Mouse (Mus musculus): ENCODE measurements around the gene Mrm2. TPM values are rescaled to one million over a fixed set of nuclear protein-coding genes. Genes with fewer than 3 reads are reported as not detected.

The Mrm2 gene
- polyA plus RNA-seq, 1 experiment, result 17.7 TPM

- Histone ChIP-seq H3K4me3 (replicated peaks; ENCODE audit: insufficient read depth, low read depth, low read length) (no peak overlapping the region), H3K4me1 (ENCODE audit: control insufficient read depth, insufficient read depth, low read length) (no peaks in the 10 kb centered on the region), H3K27ac (ENCODE audit: insufficient read depth, low read length) (no peak overlapping the region), H3K27me3 (ENCODE audit: control insufficient read depth, insufficient read depth, low read length) (no peaks in the 10 kb centered on the region)
- no peak for TF ChIP-seq POLR2A (IDR thresholded peaks at IDR 0.05; ENCODE audit: borderline replicate concordance, insufficient read depth, low read length)
- no peak for TF ChIP-seq CTCF (IDR thresholded peaks at IDR 0.05; ENCODE audit: borderline replicate concordance, insufficient read depth, low read depth, low read length)
- no peak for DNase-seq
- 70% methylated on average over 3 of the region's 3 CpGs for WGBS
Measured at GRCm38 (mm10) chr5:140316716-140317115, 15.0 kb downstream of the Mrm2 start.

GRCm38 (mm10) chr5:140307602-140308001 is 24.1 kb downstream of the Mrm2 start:
- Histone ChIP-seq H3K4me3 (replicated peaks; ENCODE audit: insufficient read depth, low read depth, low read length) (no peak overlapping the region), H3K27me3 (ENCODE audit: control insufficient read depth, insufficient read depth, low read length) (no peaks in the 10 kb centered on the region), H3K4me1 (ENCODE audit: control insufficient read depth, insufficient read depth, low read length) (no peaks in the 10 kb centered on the region), H3K27ac (ENCODE audit: insufficient read depth, low read length) (no peak overlapping the region)
- 79% methylated on average over 14 of the region's 14 CpGs for WGBS
- DNase-seq, result no peak
- no peak for TF ChIP-seq POLR2A (IDR thresholded peaks at IDR 0.05; ENCODE audit: borderline replicate concordance, insufficient read depth, low read length)
- TF ChIP-seq CTCF (IDR thresholded peaks at IDR 0.05; ENCODE audit: borderline replicate concordance, insufficient read depth, low read depth, low read length), result no peak

DNA sequence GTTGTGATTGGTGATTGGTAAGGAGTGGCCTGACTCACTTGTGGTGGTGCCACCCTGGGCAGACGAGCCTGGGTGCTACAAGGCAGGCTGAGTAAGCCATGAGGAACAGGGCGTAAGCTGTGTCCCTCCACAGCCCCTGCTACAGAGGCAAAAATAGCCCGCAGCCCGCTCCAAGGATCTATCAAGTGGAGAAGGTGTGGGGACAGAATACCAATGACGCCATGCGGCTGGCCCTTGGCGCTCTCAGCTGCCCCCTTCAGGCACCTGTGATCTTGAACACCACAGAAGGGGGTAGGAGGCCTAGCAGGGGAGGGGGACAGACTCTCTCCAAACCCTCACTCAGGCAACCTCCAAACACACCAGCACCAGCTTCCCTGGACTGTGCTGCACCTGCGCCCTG is 25.7 kb downstream of the Mrm2 start:
- no peaks in the 10 kb centered on the region for H3K4me1 ChIP-seq (ENCODE audit: control insufficient read depth, insufficient read depth, low read length)
- TF ChIP-seq POLR2A (IDR thresholded peaks at IDR 0.05; ENCODE audit: borderline replicate concordance, insufficient read depth, low read length) (no peak), CTCF (IDR thresholded peaks at IDR 0.05; ENCODE audit: borderline replicate concordance, insufficient read depth, low read depth, low read length) (no peak)
- no peak overlapping the region for H3K27ac ChIP-seq (ENCODE audit: insufficient read depth, low read length)
- no peak for DNase-seq
- H3K27me3 ChIP-seq (ENCODE audit: control insufficient read depth, insufficient read depth, low read length), result no peaks in the 10 kb centered on the region
- no peak overlapping the region for H3K4me3 ChIP-seq (replicated peaks; ENCODE audit: insufficient read depth, low read depth, low read length)
- WGBS, result 84% methylated on average over 8 of the region's 8 CpGs

- 77% methylated on average over 3 of the region's 4 CpGs for WGBS
- TF ChIP-seq CTCF (IDR thresholded peaks at IDR 0.05; ENCODE audit: borderline replicate concordance, insufficient read depth, low read depth, low read length) (no peak), POLR2A (IDR thresholded peaks at IDR 0.05; ENCODE audit: borderline replicate concordance, insufficient read depth, low read length) (no peak)
- no peak for DNase-seq
- Histone ChIP-seq H3K4me3 (replicated peaks; ENCODE audit: insufficient read depth, low read depth, low read length) (no peak overlapping the region), H3K27ac (ENCODE audit: insufficient read depth, low read length) (no peak overlapping the region), H3K4me1 (ENCODE audit: control insufficient read depth, insufficient read depth, low read length) (no peaks in the 10 kb centered on the region), H3K27me3 (ENCODE audit: control insufficient read depth, insufficient read depth, low read length) (no peaks in the 10 kb centered on the region)
Measured at GRCm38 (mm10) chr5:140298291-140298690, 33.4 kb downstream of the Mrm2 start.

DNA sequence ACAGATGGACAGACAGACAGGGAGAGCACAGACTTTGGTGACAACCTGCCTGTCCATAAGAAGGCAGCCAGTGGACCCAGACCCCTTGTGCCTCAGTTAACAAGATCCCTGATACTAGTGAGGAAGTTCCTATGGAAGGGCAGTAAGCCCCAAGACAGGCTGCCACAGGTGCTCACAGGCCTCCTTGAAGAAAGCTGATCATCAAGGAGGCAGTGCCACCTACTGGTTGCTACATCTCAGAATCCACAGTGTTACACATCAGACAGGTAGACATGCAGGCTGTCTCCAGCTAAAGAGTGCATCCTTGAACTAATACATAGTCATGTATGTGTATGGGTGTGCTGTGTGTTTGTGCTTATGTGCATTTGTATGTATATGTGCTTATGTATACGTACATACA is 39.5 kb downstream of the Mrm2 start:
- TF ChIP-seq POLR2A (IDR thresholded peaks at IDR 0.05; ENCODE audit: borderline replicate concordance, insufficient read depth, low read length) (no peak), CTCF (IDR thresholded peaks at IDR 0.05; ENCODE audit: borderline replicate concordance, insufficient read depth, low read depth, low read length) (peak; percentile 76)
- WGBS, result 97% methylated on average over 1 of the region's 1 CpGs
- DNase-seq, result peak; percentile 38 to 44
- Histone ChIP-seq H3K4me1 (ENCODE audit: control insufficient read depth, insufficient read depth, low read length) (no peaks in the 10 kb centered on the region), H3K27me3 (ENCODE audit: control insufficient read depth, insufficient read depth, low read length) (no peaks in the 10 kb centered on the region), H3K4me3 (replicated peaks; ENCODE audit: insufficient read depth, low read depth, low read length) (no peak overlapping the region), H3K27ac (ENCODE audit: insufficient read depth, low read length) (no peak overlapping the region)

GRCm38 (mm10) chr5:140289161-140289560 is 42.5 kb downstream of the Mrm2 start:
- no peak for DNase-seq
- WGBS, result 100% methylated on average over 2 of the region's 2 CpGs

DNA sequence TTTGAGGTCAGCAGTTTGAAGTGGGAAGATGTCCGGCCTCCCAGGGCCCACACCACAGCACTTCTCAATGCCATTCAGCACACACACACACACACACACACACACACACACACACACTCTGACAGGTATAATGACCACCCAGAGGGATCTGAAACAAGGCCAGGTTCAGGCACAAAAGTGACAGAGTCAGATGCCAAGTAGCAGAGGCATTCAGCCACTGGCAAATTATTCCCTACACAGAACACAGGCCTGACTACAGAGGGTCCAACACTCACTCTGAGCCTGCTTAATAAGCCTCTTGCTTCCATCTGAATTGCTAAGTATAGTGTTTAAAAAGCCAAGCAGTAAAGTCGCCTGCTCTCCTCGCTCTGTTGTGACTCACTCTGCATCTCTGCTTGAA is 43.4 kb downstream of the Mrm2 start:
- no peak overlapping the region for H3K27ac ChIP-seq (ENCODE audit: insufficient read depth, low read length)
- H3K4me3 ChIP-seq (replicated peaks; ENCODE audit: insufficient read depth, low read depth, low read length), result no peak overlapping the region
- WGBS, result 87% methylated on average over 3 of the region's 3 CpGs
- peak in 1 of 2 experiments; percentile 11 for DNase-seq
- TF ChIP-seq CTCF (IDR thresholded peaks at IDR 0.05; ENCODE audit: borderline replicate concordance, insufficient read depth, low read depth, low read length) (no peak), POLR2A (IDR thresholded peaks at IDR 0.05; ENCODE audit: borderline replicate concordance, insufficient read depth, low read length) (no peak)
- no peaks in the 10 kb centered on the region for H3K27me3 ChIP-seq (ENCODE audit: control insufficient read depth, insufficient read depth, low read length)
- no peaks in the 10 kb centered on the region for H3K4me1 ChIP-seq (ENCODE audit: control insufficient read depth, insufficient read depth, low read length)

More at GRCm38 (mm10) chr5:140289161-140289560, 42.5 kb downstream of the Mrm2 start:
- Histone ChIP-seq H3K4me1 (ENCODE audit: control insufficient read depth, insufficient read depth, low read length) (no peaks in the 10 kb centered on the region), H3K4me3 (replicated peaks; ENCODE audit: insufficient read depth, low read depth, low read length) (no peak overlapping the region), H3K27ac (ENCODE audit: insufficient read depth, low read length) (no peak overlapping the region), H3K27me3 (ENCODE audit: control insufficient read depth, insufficient read depth, low read length) (no peaks in the 10 kb centered on the region)
- TF ChIP-seq POLR2A (IDR thresholded peaks at IDR 0.05; ENCODE audit: borderline replicate concordance, insufficient read depth, low read length) (no peak), CTCF (IDR thresholded peaks at IDR 0.05; ENCODE audit: borderline replicate concordance, insufficient read depth, low read depth, low read length) (no peak)

- H3K4me3 ChIP-seq (replicated peaks; ENCODE audit: insufficient read depth, low read depth, low read length), result no peak overlapping the region
- no peaks in the 10 kb centered on the region for H3K27me3 ChIP-seq (ENCODE audit: control insufficient read depth, insufficient read depth, low read length)
- H3K4me1 ChIP-seq (ENCODE audit: control insufficient read depth, insufficient read depth, low read length), result peaks cover 7% of the 10 kb centered on the region
- DNase-seq, result no peak
- no peak overlapping the region for H3K27ac ChIP-seq (ENCODE audit: insufficient read depth, low read length)
- WGBS, result 88% methylated on average over 2 of the region's 2 CpGs
- TF ChIP-seq POLR2A (IDR thresholded peaks at IDR 0.05; ENCODE audit: borderline replicate concordance, insufficient read depth, low read length), result no peak
- no peak for TF ChIP-seq CTCF (IDR thresholded peaks at IDR 0.05; ENCODE audit: borderline replicate concordance, insufficient read depth, low read depth, low read length)
Measured at GRCm38 (mm10) chr5:140284761-140285160, 46.9 kb downstream of the Mrm2 start.

Measured in cerebellum, adult 2 months (tissue).